Comparison of ENCODE assay signal across 8 mouse cellular contexts in genomic region chr8:78509273-78510031, GRCm38 (mm10). TPM values are rescaled to one million over a fixed set of nuclear protein-coding genes. Genes with fewer than 3 reads are reported as not detected.
DNase-seq lines count a peak whose midpoint lies in the region; ATAC-seq lines count a peak whose summit lies in the region.

Gene Slc10a7, plus strand, starts transcription at chr8:78509346.

- peak; percentile 95 for ATAC-seq in intestine, embryonic 14.5 days (replicated peaks; ENCODE audit: low FRiP score, low TSS enrichment, low read depth)

- H3K4me3 ChIP-seq in intestine, embryonic 14.5 days (ENCODE audit: low read depth, low read length), result peak within 1 kb of the TSS; percentile 64
- H3K4me3 ChIP-seq in midbrain, embryonic 10.5 days, result peak within 1 kb of the TSS; percentile 93

- H3K27me3 ChIP-seq in intestine, embryonic 14.5 days (replicated peaks; ENCODE audit: control insufficient read depth, insufficient read depth, low read length), result no peaks in the 10 kb centered on the region
- no peaks in the 10 kb centered on the region for H3K27me3 ChIP-seq in midbrain, embryonic 10.5 days (ENCODE audit: low read depth, poor library complexity, severe bottlenecking)

- DNase-seq in adrenal gland, adult 18-20 months (ENCODE audit: low spot score in 2 of 2), result peak; percentile 75 to 79
- peak; percentile 92 for DNase-seq in embryo, embryonic 11 days
- peak; percentile 75 for DNase-seq in gastrocnemius, postnatal 25 days
- DNase-seq in intestine, embryonic 14.5 days (ENCODE audit: low spot score), result peak; percentile 89
- DNase-seq in left cerebral cortex, postnatal 36 days (ENCODE audit: low spot score in 2 of 2), result peak; percentile 89 to 92
- DNase-seq in midbrain, embryonic 10.5 days (ENCODE audit: low spot score), result peak; percentile 92
- peak; percentile 86 to 89 for DNase-seq in right cerebral cortex, postnatal 36 days (ENCODE audit: low spot score in 2 of 2)
- DNase-seq in urinary bladder, postnatal 4 days (ENCODE audit: low spot score in 2 of 2), result peak; percentile 78 to 87

- peak within 1 kb of the TSS; percentile 94 for H3K27ac ChIP-seq in intestine, embryonic 14.5 days (ENCODE audit: low read depth)
- H3K27ac ChIP-seq in midbrain, embryonic 10.5 days (replicated peaks), result peak within 1 kb of the TSS; percentile 100

- H3K9ac ChIP-seq in intestine, embryonic 14.5 days (ENCODE audit: low read length), result peak within 1 kb of the TSS; percentile 99

- H3K36me3 ChIP-seq in intestine, embryonic 14.5 days (ENCODE audit: control insufficient read depth, insufficient read depth, low read length), result peaks cover 14% of the 10 kb centered on the region
- peaks cover 38% of the 10 kb centered on the region for H3K36me3 ChIP-seq in midbrain, embryonic 10.5 days

- intact Hi-C loops in left cerebral cortex, postnatal 36 days (cut with DNase I), result loop anchor here (5.0 kb wide), 2 partner anchors 72 to 123 kb away; partner anchors contain the start of gene Pou4f2

- H3K4me1 ChIP-seq in intestine, embryonic 14.5 days (replicated peaks; ENCODE audit: control insufficient read depth, insufficient read depth, low read length), result peaks cover 6% of the 10 kb centered on the region; the same call in 1 of the 2 replicates
- peaks cover 20% of the 10 kb centered on the region for H3K4me1 ChIP-seq in midbrain, embryonic 10.5 days

- peak within 1 kb of the TSS; percentile 68 for H3K4me2 ChIP-seq in intestine, embryonic 14.5 days (ENCODE audit: low read length)

- no peaks in the 10 kb centered on the region for H3K9me3 ChIP-seq in intestine, embryonic 14.5 days (ENCODE audit: control insufficient read depth, low read length)
- H3K9me3 ChIP-seq in midbrain, embryonic 10.5 days (replicated peaks), result peaks cover 9% of the 10 kb centered on the region; the same call in 1 of the 2 replicates

- WGBS in intestine, embryonic 14.5 days, result under 1% methylated on average over 50 of the region's 51 CpGs
- under 1% methylated on average over 51 of the region's 51 CpGs for WGBS in midbrain, embryonic 10.5 days

RNA-seq across cellular contexts. Expression of gene Slc10a7, which starts in this region (rescaled TPM):
- 10 to 100 TPM; 14.4 to 15.9 TPM for total RNA-seq in adrenal gland, adult 18-20 months (2021)
- 1 to 10 TPM; 3.5 to 4.6 TPM for total RNA-seq in gastrocnemius, postnatal 25 days (2021)
- polyA plus RNA-seq in intestine, embryonic 14.5 days (2014; fragmentation: Nextera tagmentation; extraction: Ambion mirVana), result 11.1 and 12.2 TPM in 2 replicates
- 1 to 10 TPM; 5.6 to 5.8 TPM for total RNA-seq in left cerebral cortex, postnatal 36 days (2021)
- 8.1 and 9.0 TPM in 2 replicates for polyA plus RNA-seq in midbrain, embryonic 10.5 days (2016; fragmentation: Nextera tagmentation; extraction: Ambion mirVana)

Comparison
In these comparisons a context has a peak if more than half of its experiments do, and no peak if none do; other contexts are left out.
1. Peak in every context shown above with its lines: DNase-seq, ATAC-seq, H3K4me3 ChIP-seq and H3K27ac ChIP-seq.